Mouse (Mus musculus) midbrain, postnatal 0 days (tissue): ENCODE results near the gene Tdg. TPM values are rescaled to one million over a fixed set of nuclear protein-coding genes. Genes with fewer than 3 reads are reported as not detected.
A peak's percentile ranks its signal among the peaks of the same experiment; 100 is the strongest.

Experiments used
- ATAC-seq: fragments of 200-750 bp; cut with Nextera tagmentation; 2 replicates; pipeline ENCODE4 v1.8.0; 2017; ENCODE audit warnings: moderate number of reproducible peaks, mild to moderate bottlenecking, moderate TSS enrichment, moderate library complexity; ENCODE audit not compliant: low FRiP score
- DNase-seq: peaks from one replicate; pipeline ENCODE4 v3.0.0-alpha.2; 2015; ENCODE audit warnings: low spot score
- H3K27ac ChIP-seq: fragments of 300-500 bp; sonication (generic); 2 replicates; pipeline ENCODE4 v1.5.1; 2014; ENCODE audit warnings: low read depth, mild to moderate bottlenecking, low read length, mixed read lengths
- H3K27me3 ChIP-seq: fragments of 300-500 bp; sonication (generic); 2 replicates; pipeline ENCODE4 v1.6.1; 2014; ENCODE audit warnings: low read length, control low read depth, mixed read lengths; ENCODE audit not compliant: insufficient read depth
- H3K36me3 ChIP-seq: fragments of 300-500 bp; sonication (generic); 2 replicates; pipeline ENCODE4 v1.6.1; 2014; ENCODE audit warnings: low read length, control low read depth, mixed read lengths; ENCODE audit not compliant: insufficient read depth
- H3K4me1 ChIP-seq: fragments of 300-500 bp; sonication (generic); 2 replicates; pipeline ENCODE4 v1.6.1; 2014; ENCODE audit warnings: mild to moderate bottlenecking, control low read depth, antibody characterized with exemption, low read length, mixed read lengths; ENCODE audit not compliant: insufficient read depth
- H3K4me2 ChIP-seq: fragments of 300-500 bp; sonication (generic); 2 replicates; pipeline ENCODE4 v1.6.1; 2014; ENCODE audit warnings: low read depth, mild to moderate bottlenecking, low read length, mixed read lengths; ENCODE audit not compliant: poor library complexity, severe bottlenecking
- H3K4me3 ChIP-seq: fragments of 300-500 bp; sonication (generic); 2 replicates; pipeline ENCODE4 v1.5.1; 2014; ENCODE audit warnings: low read depth, mild to moderate bottlenecking, low read length, moderate library complexity
- H3K9ac ChIP-seq: fragments of 300-500 bp; sonication (generic); replicated peaks from 2 replicates; pipeline ENCODE4 v1.6.1; 2014; ENCODE audit warnings: mild to moderate bottlenecking, low read length, moderate library complexity, mixed read lengths; ENCODE audit not compliant: poor library complexity, severe bottlenecking
- H3K9me3 ChIP-seq: fragments of 300-500 bp; sonication (generic); 2 replicates; pipeline ENCODE4 v1.6.1; 2016; ENCODE audit warnings: low read length, control low read depth
- CTCF ChIP-seq: IDR thresholded peaks from 2 replicates; pipeline ENCODE4 v1.5.1; 2016; ENCODE audit warnings: antibody characterized with exemption, mild to moderate bottlenecking
- WGBS: fragments of 180-500 bp; shearing (Covaris S2); extraction: QIAGEN DNeasy Blood & Tissue Kit; methylation state at CpG from one replicate; pipeline ENCODE4 v1.1.7; 2014; 5-methylcytosine and 5-hydroxymethylcytosine counted together
- polyA plus RNA-seq: library from polyadenylated mRNA; unstranded; fragments of >200 nt; fragmentation: Nextera tagmentation; extraction: Ambion mirVana; gene quantifications from 2 replicates; pipeline ENCODE4 v1.2.1, GENCODE M21; 2015
- total RNA-seq: library from RNA; depleted of rRNA; stranded (reverse); fragments of >200 nt; gene quantifications from 2 replicates; pipeline ENCODE4 v1.2.3, GENCODE M21; 2014; rRNA removed

The Tdg gene
- total and polyA plus RNA-seq, 2 experiments from 2014 or later = 60.9 to 121 TPM

GRCm38 (mm10) chr10:82699296-82699941 lies 69.8 kb downstream of the Tdg start:
- no peaks in the 10 kb centered on the region for H3K9me3 ChIP-seq
- ATAC-seq (peak; percentile 72), DNase-seq (peak; percentile 27)
- peak overlapping the region; percentile 85 for H3K9ac ChIP-seq
- peaks cover 4% of the 10 kb centered on the region; the same call in 1 of the 2 replicates for H3K4me1 ChIP-seq
- H3K4me2 ChIP-seq = peak overlapping the region; percentile 89
- peaks cover 3% of the 10 kb centered on the region; the same call in 1 of the 2 replicates for H3K36me3 ChIP-seq
- H3K27ac ChIP-seq = peak overlapping the region; percentile 93
- peak overlapping the region; percentile 98 for H3K4me3 ChIP-seq
- TF ChIP-seq CTCF = no peak
- no peaks in the 10 kb centered on the region for H3K27me3 ChIP-seq
- WGBS = under 1% methylated on average over 51 of the region's 59 CpGs

Other genes starting within 250 kb of the Tdg start
- not detected in 2 replicates for gene Gm1553, start 137.2 kb upstream of the Tdg start, total RNA-seq
- gene Gm1553, start 137.2 kb upstream of the Tdg start, polyA plus RNA-seq = not detected in 2 replicates
- 21.5 and 27.1 TPM in 2 replicates for gene 1190007I07Rik, start 6.6 kb upstream of the Tdg start, total RNA-seq
- gene 1190007I07Rik, start 6.6 kb upstream of the Tdg start, polyA plus RNA-seq = 34.3 and 37.9 TPM in 2 replicates
- 0.85 and 2.2 TPM in 2 replicates for gene Glt8d2, start 60.8 kb downstream of the Tdg start, total RNA-seq
- 1.1 and 1.6 TPM in 2 replicates for gene Glt8d2, start 60.8 kb downstream of the Tdg start, polyA plus RNA-seq
- gene Hcfc2, start 66.3 kb downstream of the Tdg start, total RNA-seq = 26.9 and 27.2 TPM in 2 replicates
- gene Hcfc2, start 66.3 kb downstream of the Tdg start, polyA plus RNA-seq = 27.0 and 28.4 TPM in 2 replicates
- gene Nfyb, start 134.3 kb downstream of the Tdg start, total RNA-seq = 40.8 and 44.0 TPM in 2 replicates
- gene Nfyb, start 134.3 kb downstream of the Tdg start, polyA plus RNA-seq = 24.1 and 26.5 TPM in 2 replicates
- gene Txnrd1, start 204.1 kb downstream of the Tdg start, total RNA-seq = 83.2 and 86.4 TPM in 2 replicates
- 56.7 and 61.7 TPM in 2 replicates for gene Txnrd1, start 204.1 kb downstream of the Tdg start, polyA plus RNA-seq
- gene Eid3, start 236.8 kb downstream of the Tdg start, total RNA-seq = 1.9 and 2.0 TPM in 2 replicates
- gene Eid3, start 236.8 kb downstream of the Tdg start, polyA plus RNA-seq = 0.17 and 0.23 TPM in 2 replicates